Mouse (Mus musculus): ENCODE data around the gene Slc35f3. TPM values are rescaled to one million over a fixed set of nuclear protein-coding genes. Genes with fewer than 3 reads are reported as not detected.
A peak's percentile ranks its signal among the peaks of the same experiment; 100 is the strongest.

Slc35f3 gene
- total and polyA plus RNA-seq, 2 experiments from 2014 or later: 6.1 to 6.5 TPM

DNA sequence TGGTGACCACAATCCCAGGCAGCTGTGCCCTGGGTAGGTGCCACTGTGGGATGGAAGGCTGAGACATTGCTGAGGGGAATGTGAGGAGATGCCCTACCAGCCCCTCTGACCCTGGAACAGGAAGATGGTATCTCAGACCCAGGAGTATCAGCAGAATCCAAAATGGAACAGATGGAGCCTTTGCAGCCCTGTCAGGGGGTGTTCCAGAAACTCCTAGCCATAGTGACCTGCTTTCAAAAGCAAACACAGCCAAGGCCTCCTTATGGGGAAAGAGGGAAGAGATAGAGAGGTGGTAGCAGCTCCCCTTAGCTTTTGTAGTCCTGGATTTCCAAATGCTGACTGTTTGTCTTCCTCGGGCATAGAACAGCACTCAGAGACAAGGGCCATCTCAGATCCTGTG lies 27.8 kb downstream of the Slc35f3 start:
- no peaks in the 10 kb centered on the region for H3K9me3 ChIP-seq (ENCODE audit: low read length)
- no peak overlapping the region for H3K4me2 ChIP-seq (ENCODE audit: low read depth, low read length)
- DNase-seq (ENCODE audit: low spot score) (no peak), ATAC-seq (no peak)
- 86% methylated on average over 1 of the region's 1 CpGs for WGBS
- no peaks in the 10 kb centered on the region for H3K4me1 ChIP-seq (ENCODE audit: insufficient read depth, low read length)
- no peak overlapping the region for H3K27ac ChIP-seq
- H3K27me3 ChIP-seq (ENCODE audit: insufficient read depth, low read length): no peaks in the 10 kb centered on the region
- H3K4me3 ChIP-seq (ENCODE audit: low read length): no peak overlapping the region
- TF ChIP-seq CTCF (IDR thresholded peaks at IDR 0.05; ENCODE audit: low read depth): no peak
- H3K36me3 ChIP-seq (ENCODE audit: insufficient read depth, low read length): no peaks in the 10 kb centered on the region
- no peak overlapping the region for H3K9ac ChIP-seq (replicated peaks; ENCODE audit: low read length)

GRCm38 (mm10) chr8:126326731-126327130 lies 28.4 kb downstream of the Slc35f3 start:
- Histone ChIP-seq H3K4me2 (ENCODE audit: low read depth, low read length) (no peak overlapping the region), H3K4me3 (ENCODE audit: low read length) (no peak overlapping the region), H3K27me3 (ENCODE audit: insufficient read depth, low read length) (no peaks in the 10 kb centered on the region), H3K27ac (no peak overlapping the region), H3K36me3 (ENCODE audit: insufficient read depth, low read length) (no peaks in the 10 kb centered on the region), H3K4me1 (ENCODE audit: insufficient read depth, low read length) (no peaks in the 10 kb centered on the region), H3K9ac (replicated peaks; ENCODE audit: low read length) (no peak overlapping the region), H3K9me3 (ENCODE audit: low read length) (no peaks in the 10 kb centered on the region)
- 65% methylated on average over 8 of the region's 8 CpGs for WGBS
- no peak for TF ChIP-seq CTCF (IDR thresholded peaks at IDR 0.05; ENCODE audit: low read depth)
- DNase-seq (ENCODE audit: low spot score): no peak
- ATAC-seq: no peak

DNA sequence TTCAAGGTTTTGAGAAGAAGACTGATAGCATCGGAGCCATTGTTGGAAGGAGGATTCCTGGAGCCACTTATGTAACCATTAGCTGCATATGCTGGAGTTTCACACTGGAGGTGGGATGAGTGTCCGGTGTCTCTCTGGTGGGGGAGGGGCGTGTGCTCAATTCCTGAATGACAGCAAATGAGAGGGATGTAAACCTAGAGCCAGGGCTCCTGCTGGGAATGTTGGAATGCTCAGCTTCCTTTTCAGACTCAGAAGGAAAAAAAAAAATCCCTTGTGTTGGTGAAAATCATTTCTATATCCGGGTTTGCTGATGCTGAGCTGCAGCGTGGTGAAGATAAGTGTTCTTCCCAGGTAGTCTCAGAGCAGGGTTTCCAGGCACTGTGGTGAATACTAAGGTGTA lies 29.4 kb downstream of the Slc35f3 start:
- Histone ChIP-seq H3K27ac (no peak overlapping the region), H3K9me3 (ENCODE audit: low read length) (no peaks in the 10 kb centered on the region), H3K4me1 (ENCODE audit: insufficient read depth, low read length) (no peaks in the 10 kb centered on the region), H3K36me3 (ENCODE audit: insufficient read depth, low read length) (no peaks in the 10 kb centered on the region), H3K9ac (replicated peaks; ENCODE audit: low read length) (no peak overlapping the region), H3K4me3 (ENCODE audit: low read length) (no peak overlapping the region), H3K27me3 (ENCODE audit: insufficient read depth, low read length) (no peaks in the 10 kb centered on the region), H3K4me2 (ENCODE audit: low read depth, low read length) (no peak overlapping the region)
- DNase-seq (ENCODE audit: low spot score) (no peak), ATAC-seq (no peak)
- WGBS: 60% methylated on average over 5 of the region's 5 CpGs
- TF ChIP-seq CTCF (IDR thresholded peaks at IDR 0.05; ENCODE audit: low read depth): no peak

GRCm38 (mm10) chr8:126338864-126339263 lies 40.5 kb downstream of the Slc35f3 start:
- no peaks in the 10 kb centered on the region for H3K9me3 ChIP-seq (ENCODE audit: low read length)
- no peak overlapping the region for H3K27ac ChIP-seq
- ATAC-seq (no peak), DNase-seq (ENCODE audit: low spot score) (no peak)
- no peak for TF ChIP-seq CTCF (IDR thresholded peaks at IDR 0.05; ENCODE audit: low read depth)
- WGBS: 78% methylated on average over 2 of the region's 3 CpGs
- H3K4me3 ChIP-seq (ENCODE audit: low read length): no peak overlapping the region
- no peaks in the 10 kb centered on the region for H3K36me3 ChIP-seq (ENCODE audit: insufficient read depth, low read length)
- no peaks in the 10 kb centered on the region for H3K27me3 ChIP-seq (ENCODE audit: insufficient read depth, low read length)
- H3K9ac ChIP-seq (replicated peaks; ENCODE audit: low read length): no peak overlapping the region
- H3K4me1 ChIP-seq (ENCODE audit: insufficient read depth, low read length): no peaks in the 10 kb centered on the region
- H3K4me2 ChIP-seq (ENCODE audit: low read depth, low read length): no peak overlapping the region

DNA sequence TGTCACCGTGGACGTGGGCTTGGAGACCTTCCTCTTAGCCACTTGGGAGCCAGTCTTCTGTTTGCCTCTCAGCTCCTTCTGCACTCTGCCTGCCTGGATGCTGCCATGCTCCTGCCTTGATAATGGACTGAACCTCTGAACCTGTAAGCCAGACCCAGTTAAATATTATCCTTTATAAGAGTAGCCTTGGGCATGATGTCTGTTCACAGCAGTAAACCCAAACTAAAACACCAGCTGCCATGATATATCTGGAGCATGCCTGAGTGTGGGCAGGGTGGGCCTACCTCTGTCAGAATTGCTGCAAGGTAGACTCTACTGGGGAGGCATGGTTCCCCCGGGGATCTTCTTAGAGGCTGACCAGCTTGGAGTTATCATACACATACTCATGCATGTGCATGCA lies 41.0 kb downstream of the Slc35f3 start:
- Histone ChIP-seq H3K4me3 (ENCODE audit: low read length) (no peak overlapping the region), H3K4me2 (ENCODE audit: low read depth, low read length) (no peak overlapping the region), H3K9me3 (ENCODE audit: low read length) (no peaks in the 10 kb centered on the region), H3K4me1 (ENCODE audit: insufficient read depth, low read length) (no peaks in the 10 kb centered on the region), H3K36me3 (ENCODE audit: insufficient read depth, low read length) (no peaks in the 10 kb centered on the region), H3K9ac (replicated peaks; ENCODE audit: low read length) (no peak overlapping the region), H3K27ac (no peak overlapping the region), H3K27me3 (ENCODE audit: insufficient read depth, low read length) (no peaks in the 10 kb centered on the region)
- DNase-seq (ENCODE audit: low spot score): no peak
- ATAC-seq: no peak
- TF ChIP-seq CTCF (IDR thresholded peaks at IDR 0.05; ENCODE audit: low read depth): no peak
- 80% methylated on average over 3 of the region's 3 CpGs for WGBS

DNA sequence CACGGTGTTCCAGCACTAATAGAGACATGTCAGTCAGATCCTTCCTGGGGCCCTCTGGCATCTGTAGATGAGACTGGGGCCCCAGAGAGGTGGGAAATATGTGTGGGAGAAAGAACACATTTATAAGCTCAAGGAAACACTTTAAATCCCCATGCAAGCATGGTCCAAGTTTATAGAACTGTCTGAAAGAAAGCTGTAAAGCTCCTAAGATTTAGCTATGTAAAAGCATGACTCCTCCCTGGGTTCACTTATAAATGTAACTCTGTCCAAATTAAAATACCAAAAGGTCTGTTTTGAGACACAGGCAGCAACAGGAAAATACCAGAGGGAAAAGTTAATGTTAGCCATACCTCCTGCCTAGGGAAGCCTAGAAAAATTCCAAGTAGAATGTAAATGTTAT lies 42.8 kb downstream of the Slc35f3 start:
- ATAC-seq (no peak), DNase-seq (ENCODE audit: low spot score) (no peak)
- Histone ChIP-seq H3K27ac (no peak overlapping the region), H3K9ac (replicated peaks; ENCODE audit: low read length) (no peak overlapping the region), H3K4me1 (ENCODE audit: insufficient read depth, low read length) (no peaks in the 10 kb centered on the region), H3K27me3 (ENCODE audit: insufficient read depth, low read length) (no peaks in the 10 kb centered on the region), H3K9me3 (ENCODE audit: low read length) (no peaks in the 10 kb centered on the region), H3K36me3 (ENCODE audit: insufficient read depth, low read length) (no peaks in the 10 kb centered on the region), H3K4me3 (ENCODE audit: low read length) (no peak overlapping the region), H3K4me2 (ENCODE audit: low read depth, low read length) (no peak overlapping the region)
- no peak for TF ChIP-seq CTCF (IDR thresholded peaks at IDR 0.05; ENCODE audit: low read depth)
- WGBS: 66% methylated on average over 1 of the region's 1 CpGs

GRCm38 (mm10) chr8:126343427-126343826 lies 45.1 kb downstream of the Slc35f3 start:
- DNase-seq (ENCODE audit: low spot score) (no peak), ATAC-seq (no peak)
- Histone ChIP-seq H3K4me1 (ENCODE audit: insufficient read depth, low read length) (no peaks in the 10 kb centered on the region), H3K4me2 (ENCODE audit: low read depth, low read length) (no peak overlapping the region), H3K36me3 (ENCODE audit: insufficient read depth, low read length) (no peaks in the 10 kb centered on the region), H3K9me3 (ENCODE audit: low read length) (0 out of 2 replicates have a peak, but pooled peaks cover 3% of the 10 kb centered on the region), H3K27ac (no peak overlapping the region), H3K9ac (replicated peaks; ENCODE audit: low read length) (no peak overlapping the region), H3K27me3 (ENCODE audit: insufficient read depth, low read length) (no peaks in the 10 kb centered on the region), H3K4me3 (ENCODE audit: low read length) (no peak overlapping the region)
- 87% methylated on average over 5 of the region's 5 CpGs for WGBS
- TF ChIP-seq CTCF (IDR thresholded peaks at IDR 0.05; ENCODE audit: low read depth): peak; percentile 33
